Mouse (Mus musculus) megakaryocyte, adult 5-6 weeks (primary cell): ENCODE results near the gene Dusp12. TPM values are rescaled to one million over a fixed set of nuclear protein-coding genes. Genes with fewer than 3 reads are reported as not detected.

Experiments
- ATAC-seq: 2 replicates; pipeline ENCODE4 v1.8.0; 2016; ENCODE audit warnings: mild to moderate bottlenecking, inconsistent platforms; ENCODE audit not compliant: poor library complexity, severe bottlenecking
- total RNA-seq, 2 experiments: library from RNA; stranded (forward) in 1 of 2; stranded (reverse) in 1 of 2; fragments of 153-499, 151-499 nt in 1 of 2; fragments of 221-1000, 200-1000 nt in 1 of 2; gene quantifications; 2 replicates each; pipeline versions ENCODE4 v1.2.3 to v1.2.4; 2015 to 2017

Gene Dusp12
- total RNA-seq, 2 experiments from 2014 or later, result 5.4 to 7.5 TPM

DNA sequence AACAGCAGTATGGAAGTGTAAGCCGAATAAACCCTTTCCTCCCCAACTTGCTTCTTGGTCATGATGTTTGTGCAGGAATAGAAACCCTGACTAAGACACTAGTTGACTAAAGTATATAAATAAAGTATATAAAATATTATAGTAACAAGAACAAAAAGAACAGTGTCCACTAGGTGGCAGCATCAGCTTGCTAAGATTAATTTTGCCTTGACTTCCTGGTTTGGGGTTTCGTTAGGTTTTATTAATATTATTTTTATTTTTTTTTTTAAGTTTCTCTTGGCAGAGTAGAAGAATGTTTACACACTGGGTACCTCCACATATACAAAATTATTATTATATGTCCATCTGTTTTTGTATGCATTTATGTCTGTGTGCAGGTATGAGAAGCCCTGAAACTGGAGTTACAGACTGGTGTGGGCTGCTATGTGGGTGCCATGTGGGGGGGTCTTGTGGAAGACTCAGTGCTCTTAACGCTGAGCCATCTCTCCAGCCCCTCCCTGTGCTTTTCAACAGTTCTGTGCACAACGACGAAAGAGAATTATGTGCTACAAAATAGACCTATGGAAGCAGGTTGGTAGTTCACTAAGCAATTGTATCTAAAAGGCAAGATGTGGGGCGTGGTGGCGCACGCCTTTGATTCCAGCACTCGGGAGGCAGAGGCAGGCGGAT, 15.6 kb upstream of the Dusp12 start:
- peak; percentile 18; the same call in 1 of the 2 replicates for ATAC-seq

DNA sequence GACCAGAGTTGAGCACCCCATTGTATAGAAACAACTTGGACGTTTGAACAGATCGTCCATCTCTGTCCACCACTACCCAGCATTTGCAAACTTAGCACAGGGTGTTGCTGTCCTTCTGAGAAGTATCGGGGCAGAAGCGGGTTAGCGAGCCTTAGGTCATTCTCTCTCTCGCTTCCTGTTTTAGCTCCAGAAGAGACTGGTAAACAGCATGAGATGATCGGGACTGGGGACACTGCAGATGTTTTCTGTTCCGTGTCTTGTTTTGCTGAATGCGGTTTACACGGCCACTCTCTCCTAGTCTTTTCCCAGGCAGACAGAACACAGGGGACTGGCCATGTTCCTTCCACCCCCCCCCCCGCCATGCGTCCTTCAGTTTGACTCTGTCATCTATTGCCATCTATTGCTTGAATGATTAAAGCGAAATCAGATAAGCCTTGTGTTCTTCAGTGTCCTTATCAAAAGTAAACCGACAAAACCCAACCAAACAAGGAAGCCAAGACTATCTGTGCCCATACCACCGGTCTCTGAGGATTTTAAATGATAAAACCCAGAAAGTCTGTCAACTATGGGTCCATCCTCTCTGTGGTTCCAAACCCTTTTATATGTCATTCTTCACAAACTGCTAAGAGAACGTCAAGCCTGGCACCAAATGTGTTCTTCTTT, 13.2 kb upstream of the Dusp12 start:
- ATAC-seq, result peak; percentile 67

DNA sequence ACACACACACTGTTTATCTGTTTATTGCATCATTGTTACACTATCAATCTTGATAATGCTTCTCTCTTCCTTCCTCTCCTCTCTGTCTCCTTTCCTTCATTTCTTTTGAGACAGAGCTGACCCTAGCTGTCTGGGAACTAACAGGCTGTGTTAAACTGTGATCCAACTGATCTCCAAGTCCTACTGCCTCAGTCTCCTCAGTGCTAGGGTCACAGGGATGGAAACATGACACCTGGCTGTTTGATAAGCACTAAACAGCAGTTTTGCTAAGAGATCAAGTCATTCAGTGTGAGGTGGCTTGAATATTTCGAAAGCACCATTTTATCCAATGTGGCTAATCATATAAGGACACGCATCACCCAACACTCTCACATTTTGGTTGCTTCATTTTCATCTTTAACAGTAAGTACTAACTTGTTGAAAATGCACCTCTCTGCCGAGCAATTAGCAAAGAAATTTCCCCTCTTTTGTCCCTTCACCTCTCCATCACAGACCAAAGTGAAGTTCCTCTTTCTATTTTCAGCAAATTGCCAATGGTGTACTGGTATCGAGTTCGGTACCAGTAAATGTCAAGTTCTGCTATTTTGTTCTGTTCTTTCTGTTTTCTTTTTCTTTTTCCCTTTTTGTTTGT, 11.4 kb upstream of the Dusp12 start:
- peak; percentile 29 for ATAC-seq

DNA sequence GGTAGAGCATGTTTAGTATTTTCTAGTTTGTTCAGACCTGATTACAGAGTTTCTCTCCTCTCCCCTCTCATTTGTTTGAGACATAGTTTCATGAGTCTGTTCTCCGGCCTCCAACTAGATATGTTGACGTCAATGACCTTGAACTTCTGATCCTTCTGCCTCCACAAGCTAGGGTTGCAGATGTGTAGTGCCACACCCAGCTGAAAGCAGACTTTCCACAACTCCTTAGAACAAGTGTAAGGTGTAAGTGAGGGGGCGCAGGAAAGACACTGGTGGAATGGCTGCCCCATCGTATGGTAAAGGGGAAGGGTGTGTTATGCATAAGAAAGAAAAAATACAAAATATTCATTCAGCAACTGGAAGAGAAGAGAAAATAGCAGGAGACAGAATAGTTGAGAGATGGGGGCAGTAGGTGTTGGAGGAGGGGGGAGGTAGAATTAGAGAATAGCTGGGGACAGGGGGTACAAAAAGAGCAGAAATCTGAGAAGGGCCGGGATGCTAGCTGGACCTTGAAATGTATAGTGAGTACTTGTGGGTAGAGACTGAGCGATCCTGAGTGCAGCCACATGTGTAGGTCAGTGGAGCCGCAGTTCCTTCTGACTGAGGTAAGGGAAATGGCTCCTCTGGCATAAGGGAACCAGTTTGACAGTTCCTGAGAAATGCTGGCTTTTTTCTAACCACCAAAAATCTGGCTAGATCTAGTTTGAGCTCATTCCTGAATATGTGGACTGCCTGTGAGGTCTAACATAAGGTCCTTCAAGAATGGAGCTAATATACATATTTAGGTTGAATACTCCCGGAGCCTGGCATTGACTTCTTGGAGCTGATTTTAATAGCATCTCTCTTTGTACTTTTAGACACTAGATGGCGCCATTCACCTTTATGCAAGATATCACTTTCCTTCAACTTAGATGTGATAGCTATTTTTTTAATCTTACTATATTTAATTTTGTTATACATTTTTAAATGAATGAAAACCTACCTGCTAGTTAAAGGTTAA, 9.6 kb upstream of the Dusp12 start:
- peak; percentile 49; the same call in 1 of the 2 replicates for ATAC-seq

DNA sequence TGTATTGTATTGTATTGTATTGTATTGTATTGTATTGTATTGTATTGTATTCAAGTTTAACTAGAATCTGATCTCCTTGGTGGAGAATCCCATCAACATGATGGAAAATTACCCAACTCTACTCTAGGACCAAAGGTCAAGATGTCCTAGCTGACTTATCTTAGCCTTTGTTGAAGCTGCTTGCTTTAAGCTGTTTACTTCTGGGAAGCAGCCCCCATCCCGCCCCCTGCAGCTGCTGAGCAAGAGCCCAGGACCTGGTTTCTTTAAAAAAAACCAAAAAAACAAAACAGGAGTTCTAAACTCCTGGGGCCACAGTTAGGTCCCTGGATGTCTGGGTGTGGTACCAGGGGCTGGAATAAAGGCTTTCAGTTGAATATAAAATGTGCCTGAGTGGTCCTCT, 6.9 kb upstream of the Dusp12 start:
- ATAC-seq, result no peak

DNA sequence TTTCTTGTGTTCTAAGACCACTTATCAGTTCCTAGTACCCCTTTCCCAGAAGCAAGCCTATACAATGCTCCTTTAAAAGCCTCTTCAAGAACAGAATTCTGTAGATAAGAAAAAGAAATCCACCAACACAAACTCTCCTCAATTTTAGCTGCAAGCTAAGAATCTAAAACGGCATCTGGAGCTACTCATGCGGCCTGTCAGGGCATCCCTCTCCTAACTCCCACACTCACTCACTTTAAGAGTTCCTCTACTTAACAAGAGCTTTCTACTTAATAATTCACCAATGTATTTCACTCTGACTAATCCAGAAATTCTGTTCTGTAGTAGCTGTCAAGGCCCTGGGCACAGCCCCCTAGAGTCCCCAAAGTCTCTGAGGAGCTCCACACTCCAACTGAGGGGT, 6.3 kb upstream of the Dusp12 start:
- ATAC-seq, result no peak

DNA sequence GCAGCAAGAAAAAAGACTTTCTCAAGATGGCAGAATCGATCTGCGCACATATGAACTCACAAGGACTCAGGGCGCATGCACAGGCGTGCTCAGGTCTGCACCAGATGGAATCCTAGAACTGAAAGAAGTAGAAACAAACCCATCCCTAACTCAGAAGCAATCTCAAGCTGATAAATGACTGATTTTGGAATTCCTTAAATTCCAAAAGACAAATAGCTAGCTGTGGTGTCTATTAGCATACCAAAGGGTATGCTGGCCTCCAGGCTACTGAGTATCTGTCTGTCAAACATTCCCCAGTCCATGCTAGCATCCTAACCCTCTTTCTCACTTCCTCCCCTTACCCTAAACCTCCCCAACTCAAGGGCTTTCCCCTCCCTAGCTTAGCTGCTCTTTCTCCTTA, 4.0 kb upstream of the Dusp12 start:
- no peak for ATAC-seq

DNA sequence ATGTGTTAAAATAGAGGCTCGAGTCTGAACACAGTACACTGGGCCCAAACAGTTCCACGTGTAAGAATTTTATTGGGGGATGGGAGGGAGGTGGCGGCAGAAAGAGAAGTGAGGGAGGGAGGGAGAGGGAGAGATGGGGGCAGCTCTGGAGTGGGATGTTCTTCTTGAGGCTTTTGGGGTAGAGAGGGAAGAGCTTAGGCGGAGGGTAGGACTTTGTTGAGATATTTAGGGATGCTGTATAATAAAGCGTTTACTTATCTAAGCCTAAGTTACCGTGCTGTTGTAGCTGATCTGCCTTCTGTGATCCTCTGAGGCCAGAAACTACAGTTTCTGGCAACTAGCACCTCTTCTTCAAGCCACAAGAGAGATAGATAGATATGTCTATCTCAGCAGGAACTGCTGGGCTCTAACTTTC, 711 bp upstream of the Dusp12 start:
- ATAC-seq, result no peak

DNA sequence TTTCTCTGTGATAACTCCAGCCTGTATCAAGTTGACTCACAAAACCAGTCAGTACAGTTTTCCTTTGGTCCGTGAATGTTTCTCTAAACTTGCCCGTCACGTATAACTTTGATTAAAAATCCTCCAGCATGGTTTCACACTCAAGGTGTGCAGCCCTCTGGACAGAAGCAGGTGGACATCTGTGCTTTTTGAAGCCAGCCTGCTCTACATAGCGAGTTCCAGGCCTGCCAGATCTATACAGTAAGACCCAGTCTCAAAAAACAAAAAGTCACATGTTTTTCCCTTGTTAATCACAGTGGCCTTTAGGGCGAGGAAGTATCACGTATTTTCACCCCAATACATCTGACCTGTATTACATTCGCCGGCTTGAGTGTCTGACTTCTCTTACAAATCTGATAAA, 950 bp downstream of the Dusp12 start:
- ATAC-seq, result no peak

DNA sequence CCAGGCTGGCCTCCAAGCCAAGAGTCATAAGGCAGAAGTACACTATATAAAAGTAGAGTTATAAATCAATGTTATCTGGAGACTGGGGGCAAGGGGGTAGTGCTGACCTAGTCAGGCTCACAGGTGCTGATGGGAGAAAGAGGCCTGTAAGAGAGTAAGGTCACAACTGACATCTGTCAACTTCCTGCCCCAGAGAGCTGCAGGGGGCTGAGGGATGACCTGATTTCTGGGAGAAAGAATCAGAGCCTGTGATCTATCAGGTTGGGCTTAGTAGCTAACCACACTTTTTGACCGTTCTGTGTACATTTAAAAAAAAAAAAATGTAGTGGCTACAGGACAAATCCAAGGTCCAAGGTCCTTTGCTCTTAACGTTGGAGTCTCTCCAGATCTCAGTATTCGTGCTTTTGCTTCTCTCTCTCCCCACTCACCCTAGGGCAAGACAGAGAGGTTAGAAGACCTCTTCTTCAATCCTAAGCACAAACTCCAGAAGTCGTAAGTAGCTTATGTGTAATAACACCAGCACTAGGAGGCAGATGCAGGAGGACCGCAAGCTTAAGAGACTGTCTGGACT, 2.3 kb downstream of the Dusp12 start:
- ATAC-seq, result no peak

DNA sequence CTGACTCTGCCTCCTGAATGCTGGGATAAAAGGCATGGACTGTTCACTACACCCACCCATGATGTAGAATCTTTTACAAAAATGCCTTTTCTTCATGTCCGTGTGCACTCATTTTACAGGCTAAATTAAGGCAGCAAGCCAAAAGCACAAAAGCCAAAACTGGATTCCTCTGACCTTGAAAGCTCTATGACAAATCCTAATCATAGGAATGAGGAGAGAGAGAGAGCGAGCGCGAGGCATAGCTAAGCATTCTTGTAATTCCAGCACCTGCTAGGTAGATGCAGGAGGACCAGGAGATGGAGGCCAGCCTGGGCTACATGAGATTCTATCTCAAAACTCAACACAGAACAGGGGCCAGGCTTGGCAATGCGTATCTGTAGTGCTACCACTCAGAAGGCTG, 8.4 kb downstream of the Dusp12 start:
- no peak for ATAC-seq

DNA sequence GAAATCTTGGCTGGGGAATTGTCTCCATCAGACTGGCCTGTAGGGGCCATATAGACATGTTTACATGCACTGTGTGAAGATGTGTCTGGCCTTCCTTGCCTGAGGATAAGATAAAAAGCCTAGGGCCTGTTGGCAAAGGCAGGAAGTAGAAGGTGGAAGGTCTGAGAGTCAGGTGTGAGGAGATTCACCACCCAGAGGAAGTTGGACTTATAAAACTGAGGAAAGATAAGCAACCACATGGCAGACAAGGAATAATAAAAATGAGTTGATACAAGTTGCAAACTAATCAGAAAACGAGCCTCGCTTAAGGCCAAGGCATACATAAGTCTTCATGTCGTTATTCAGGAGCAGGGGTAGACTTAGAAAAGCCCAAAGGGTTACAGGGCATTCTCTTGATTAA, 9.7 kb downstream of the Dusp12 start:
- ATAC-seq, result no peak

DNA sequence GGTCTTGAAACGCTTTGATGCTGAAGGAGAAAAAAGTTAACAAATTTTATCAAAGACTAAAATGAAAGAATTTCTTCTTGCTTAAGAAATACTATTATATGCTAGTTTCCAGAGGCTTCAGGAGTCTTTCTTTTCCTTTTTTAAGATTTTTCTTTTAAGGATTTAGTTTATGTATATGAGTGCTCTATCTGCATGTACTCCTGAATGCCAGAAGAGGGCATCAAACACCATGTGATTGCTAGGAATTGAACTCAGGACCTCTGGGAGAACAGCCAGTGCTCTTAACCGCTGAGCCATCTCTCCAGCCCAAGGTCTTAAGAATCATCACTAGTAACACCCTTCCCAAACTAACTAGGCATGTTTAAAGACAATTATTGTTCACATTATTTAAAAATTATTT, 13.4 kb downstream of the Dusp12 start:
- ATAC-seq, result no peak

DNA sequence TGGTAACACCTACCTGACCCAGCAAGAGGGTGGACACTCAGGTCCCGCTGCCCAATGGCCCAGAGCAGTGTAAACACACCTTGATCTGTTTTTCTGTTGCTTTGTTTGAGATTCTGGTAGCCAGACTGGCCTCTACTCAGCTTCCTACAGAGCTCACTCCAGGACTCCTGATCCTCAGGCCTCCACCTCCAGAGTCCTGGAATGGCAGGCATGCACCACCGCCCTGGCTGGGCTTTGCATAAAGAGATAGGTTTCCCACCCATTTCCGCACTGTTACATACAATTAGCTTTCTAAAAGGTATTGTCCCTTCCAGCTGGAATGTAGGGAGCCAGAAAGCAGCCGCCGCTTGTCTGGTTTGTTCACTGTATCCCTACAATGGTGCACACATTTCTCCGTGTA, 13.9 kb downstream of the Dusp12 start:
- no peak for ATAC-seq

DNA sequence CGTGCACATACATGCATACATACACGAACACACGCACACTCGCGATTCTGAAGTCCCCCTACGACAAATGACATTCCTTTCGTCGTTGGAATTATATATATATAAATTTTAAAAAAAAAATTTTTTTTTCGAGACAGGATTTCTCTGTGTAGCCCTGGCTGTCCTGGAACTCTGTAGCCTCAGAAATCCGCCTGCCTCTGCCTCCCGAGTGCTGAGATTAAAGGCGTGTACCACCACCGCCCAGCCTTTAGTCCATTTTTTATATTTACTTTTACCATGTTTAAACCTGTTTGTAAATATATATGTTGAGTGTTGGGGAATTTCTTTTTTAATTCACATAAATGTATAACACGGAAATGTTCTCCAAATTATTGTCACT, 16.4 kb downstream of the Dusp12 start:
- no peak for ATAC-seq

DNA sequence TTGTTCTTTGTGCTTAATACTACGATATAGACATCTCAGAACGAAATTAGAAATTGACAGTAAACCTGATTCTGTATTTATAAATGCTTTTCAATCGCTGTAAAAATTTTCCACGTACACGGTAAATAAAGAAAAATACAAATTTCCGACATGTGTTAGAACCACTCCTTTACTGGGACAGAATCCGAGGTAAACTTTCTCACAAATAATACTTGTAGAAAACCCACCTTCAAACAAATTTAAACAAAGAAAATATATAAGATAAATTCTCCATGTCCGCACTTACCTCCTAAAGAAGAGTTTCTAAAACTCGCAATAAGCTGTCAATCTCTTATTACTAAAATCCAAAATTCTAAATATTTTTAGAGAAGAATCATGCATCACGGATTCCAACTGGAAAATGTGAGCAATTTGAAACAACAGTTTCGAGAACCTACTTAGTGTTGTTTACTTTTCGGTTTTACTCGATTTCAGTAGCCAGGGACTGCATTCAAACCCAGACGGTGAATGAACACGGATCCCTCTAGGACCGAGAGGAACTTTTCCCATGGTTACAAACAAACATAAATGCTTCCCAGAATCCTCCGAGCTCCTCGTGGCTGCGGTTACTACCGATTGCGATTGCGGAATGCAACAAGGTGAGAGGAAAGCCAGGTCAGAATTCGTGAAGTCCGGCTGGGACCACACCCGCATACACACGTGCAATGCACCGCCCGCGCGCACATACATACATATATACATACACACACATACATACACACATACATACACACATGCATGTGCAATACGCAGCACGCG, 17.0 kb downstream of the Dusp12 start:
- peak; percentile 43 for ATAC-seq

DNA sequence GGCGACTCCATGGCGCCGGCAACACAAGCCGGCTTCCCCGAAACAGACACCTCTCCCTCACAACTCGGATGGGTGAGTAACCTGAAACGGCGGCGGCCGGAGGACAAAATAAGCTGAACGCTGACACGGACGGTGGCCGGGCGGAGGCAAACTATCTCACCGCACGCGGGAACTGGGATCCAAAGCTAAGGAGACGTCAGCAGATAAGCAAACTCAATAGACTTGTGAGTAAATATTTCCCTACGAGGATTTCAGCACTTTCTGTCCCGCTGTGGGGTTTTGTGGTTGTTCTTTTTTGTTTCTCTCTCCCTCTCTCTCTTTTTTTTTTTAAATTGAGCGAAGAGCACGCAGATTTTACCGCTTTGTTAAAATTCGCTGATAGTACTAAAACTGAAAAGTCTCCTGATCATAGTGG, 17.6 kb downstream of the Dusp12 start, which contains the start of gene Atf6:
Gene Atf6, minus strand, starts transcription at position 81 of the 415 bp plus-strand sequence.
- peak; percentile 89 for ATAC-seq

DNA sequence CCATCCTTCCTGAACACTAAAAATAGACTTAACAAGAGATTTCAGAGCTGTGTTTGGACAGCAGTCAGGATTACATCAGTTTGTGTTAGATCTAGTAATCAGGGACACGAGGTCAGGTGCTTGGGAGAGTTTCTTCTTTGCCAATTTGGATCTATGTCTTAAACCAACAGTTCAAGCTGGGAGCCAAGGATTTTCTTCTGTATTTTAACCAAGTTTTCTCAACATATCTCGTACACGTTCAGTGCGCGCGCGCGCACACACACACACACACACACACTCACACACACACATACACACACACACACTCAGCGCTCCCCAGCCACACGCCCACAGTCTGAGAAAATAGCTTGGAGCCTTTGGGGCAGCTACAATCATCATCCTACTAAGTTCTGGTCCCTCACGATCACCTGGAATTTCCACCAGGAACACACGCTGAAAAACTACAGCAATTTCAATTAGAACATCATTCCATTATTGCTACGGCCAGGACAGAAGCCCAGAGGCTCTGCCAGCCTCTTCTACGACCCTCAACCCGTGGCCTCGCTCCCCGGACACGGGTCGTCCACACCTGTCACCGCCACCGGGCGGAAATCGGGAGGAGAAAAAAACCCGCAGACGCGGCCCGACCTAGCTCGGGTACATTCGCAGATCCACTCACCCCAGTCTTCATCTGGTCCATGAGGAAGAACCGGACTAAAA, 18.2 kb downstream of the Dusp12 start:
- ATAC-seq, result 0 out of 2 replicates have a peak, but pooled peaks have one; percentile 2

DNA sequence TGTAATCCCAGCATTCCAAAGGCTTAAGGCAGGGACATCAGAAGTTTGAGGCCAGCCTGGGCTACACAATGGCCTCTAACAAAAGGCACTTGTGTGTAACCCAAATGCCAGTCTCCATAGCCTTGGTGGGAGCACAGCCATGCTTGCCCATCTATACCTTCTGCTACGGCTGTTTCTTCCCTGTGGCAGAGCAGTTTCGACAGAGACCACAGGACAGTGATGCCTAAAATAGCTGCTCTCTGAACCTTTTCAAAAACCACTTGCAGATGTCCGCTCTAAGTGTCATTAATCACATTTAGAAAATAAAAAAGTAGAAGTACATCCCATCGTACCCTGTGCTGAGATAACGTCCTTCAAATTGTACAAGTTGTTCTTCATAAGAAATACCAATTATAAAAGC, 19.9 kb downstream of the Dusp12 start:
- no peak for ATAC-seq
